Mouse (Mus musculus) thymus, postnatal 14 days (tissue): ENCODE measurements around the gene Dbp.
"Not testable (repeated sequence)": the region's sequence is repeated elsewhere in the genome, so short reads cannot be mapped to it uniquely, and the experiment has no call there.

Experiments used
- DNase-seq: peaks from one replicate; pipeline ENCODE4 v3.0.0; 2021

The Dbp gene

GRCm38 (mm10) chr7:45704730-45705442 is at the start of gene Dbp:
Dbp (plus strand) TSS chr7:45705088.
- peak; percentile 99 for DNase-seq

DNA sequence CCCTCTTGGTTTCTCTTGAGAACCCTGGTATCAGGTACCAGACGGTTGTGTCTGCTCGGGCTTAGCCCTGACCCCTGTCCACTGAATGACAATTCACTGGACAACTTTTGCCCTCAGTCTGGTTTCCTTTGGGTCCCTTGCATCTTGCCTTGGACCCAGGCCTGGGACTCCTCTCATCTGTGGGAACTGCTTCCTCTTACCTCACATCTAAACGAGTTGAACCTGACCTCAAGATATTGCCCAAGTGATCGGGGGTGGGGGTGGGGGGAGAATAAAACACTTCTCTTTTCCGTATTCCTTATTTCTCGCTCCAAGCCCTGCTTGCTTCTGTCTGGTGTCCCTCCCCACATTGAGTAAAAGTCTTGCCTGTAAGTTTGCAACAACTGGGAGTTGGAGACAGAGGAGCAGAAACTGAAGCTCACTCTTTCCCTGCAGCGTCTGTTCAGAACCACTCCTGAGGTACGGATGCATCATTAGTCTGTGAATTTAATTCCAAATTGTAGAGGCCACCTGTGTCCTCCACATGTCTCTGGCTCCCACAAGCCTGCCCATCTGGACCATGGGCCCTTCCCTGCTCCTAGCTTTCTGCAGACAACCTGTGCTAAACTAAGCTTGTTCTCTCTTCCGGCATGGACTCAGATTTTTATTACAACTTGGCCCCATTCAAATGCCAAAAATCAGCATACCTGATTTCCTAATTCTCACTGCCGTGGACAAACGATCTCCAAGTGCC is 44.0 kb upstream of the Dbp start:
- DNase-seq = no peak

GRCm38 (mm10) chr7:45661702-45662101 is 43.2 kb upstream of the Dbp start:
- not testable (repeated sequence) for DNase-seq

DNA sequence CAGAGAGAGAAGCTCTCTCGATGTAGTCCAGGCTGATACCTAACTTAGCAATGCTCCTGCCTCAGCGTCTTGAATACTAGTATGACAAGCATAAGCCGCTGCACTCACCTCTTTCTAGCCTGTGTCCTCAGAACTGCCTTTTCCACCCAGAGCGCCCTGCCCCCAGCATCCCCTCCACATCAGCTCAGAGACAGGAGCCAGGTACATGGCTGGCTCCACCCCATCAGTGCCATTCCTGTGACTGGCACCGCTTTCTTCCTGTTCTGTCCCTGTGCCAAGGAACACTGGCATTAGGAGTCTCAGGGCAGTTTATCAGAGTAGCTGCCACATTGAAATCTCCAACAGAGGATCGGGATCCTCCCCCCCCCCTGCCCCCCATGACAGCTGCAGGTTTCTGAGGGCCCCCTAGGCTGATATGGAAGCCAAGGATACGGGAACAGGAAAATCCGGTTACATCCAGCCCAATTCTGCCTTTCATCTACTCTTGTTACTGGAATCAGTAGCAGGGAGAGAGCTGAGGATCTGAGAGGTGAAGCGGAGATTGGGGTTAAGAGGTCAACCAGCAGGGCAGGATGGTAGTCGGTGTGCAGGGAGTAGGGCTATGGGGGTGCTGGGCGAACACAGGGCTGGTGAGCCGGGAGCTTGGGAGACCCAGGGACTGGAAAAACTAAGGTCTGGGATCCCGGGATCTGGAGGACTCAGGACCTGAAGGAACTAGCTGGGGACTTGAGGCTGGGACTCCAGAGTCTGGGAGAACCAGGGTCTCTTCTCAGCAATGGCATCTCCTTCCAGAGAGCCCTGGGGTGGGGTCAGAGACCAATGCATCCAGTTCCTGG is 39.4 kb upstream of the Dbp start:
- DNase-seq = no peak

DNA sequence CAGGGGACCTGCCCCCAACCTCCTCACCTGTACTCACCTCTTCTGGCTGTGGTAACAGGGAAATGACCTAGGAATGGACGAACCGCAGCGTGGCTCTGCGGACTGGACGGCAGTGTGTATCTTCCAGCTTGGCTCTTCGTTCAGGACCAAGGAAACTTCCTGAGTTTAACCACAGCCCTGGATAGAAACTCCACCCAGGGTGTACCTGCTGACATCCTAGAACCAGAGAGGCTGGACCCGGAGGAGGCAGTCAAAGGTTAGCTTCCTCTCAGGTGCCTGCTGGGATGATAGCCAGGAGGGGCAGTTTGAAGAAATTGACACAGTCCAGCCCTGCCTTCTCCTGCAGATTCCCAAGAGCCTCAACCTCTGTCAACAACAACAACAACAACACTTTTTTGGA is 38.7 kb upstream of the Dbp start, which contains the start of gene Fut2:
Gene Fut2 (minus strand): TSS at position 234 of the 400 bp plus-strand sequence.
- no peak for DNase-seq

DNA sequence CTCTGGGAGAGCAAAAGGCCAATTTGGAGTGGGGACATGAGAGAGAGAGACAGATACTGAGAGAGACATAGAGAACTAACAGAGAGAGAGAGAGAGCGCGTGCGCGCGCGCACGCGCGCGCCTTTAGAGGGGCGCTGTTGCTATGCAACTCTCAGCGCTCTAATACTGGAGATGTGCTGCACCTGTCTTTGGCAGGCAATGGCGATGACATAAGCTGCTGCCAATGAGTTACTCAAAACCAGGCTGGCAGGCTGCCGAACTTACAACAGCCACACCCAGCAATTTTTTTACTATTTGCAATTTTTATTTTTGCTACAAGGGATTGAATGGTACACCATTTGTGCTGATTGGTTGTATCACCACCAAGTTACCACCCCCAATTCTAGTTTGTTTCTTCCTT is 37.1 kb upstream of the Dbp start:
- no peak for DNase-seq

- DNase-seq = no peak
These were observed 36.0 kb upstream of the Dbp start for GRCm38 (mm10) chr7:45668921-45669320.

DNA sequence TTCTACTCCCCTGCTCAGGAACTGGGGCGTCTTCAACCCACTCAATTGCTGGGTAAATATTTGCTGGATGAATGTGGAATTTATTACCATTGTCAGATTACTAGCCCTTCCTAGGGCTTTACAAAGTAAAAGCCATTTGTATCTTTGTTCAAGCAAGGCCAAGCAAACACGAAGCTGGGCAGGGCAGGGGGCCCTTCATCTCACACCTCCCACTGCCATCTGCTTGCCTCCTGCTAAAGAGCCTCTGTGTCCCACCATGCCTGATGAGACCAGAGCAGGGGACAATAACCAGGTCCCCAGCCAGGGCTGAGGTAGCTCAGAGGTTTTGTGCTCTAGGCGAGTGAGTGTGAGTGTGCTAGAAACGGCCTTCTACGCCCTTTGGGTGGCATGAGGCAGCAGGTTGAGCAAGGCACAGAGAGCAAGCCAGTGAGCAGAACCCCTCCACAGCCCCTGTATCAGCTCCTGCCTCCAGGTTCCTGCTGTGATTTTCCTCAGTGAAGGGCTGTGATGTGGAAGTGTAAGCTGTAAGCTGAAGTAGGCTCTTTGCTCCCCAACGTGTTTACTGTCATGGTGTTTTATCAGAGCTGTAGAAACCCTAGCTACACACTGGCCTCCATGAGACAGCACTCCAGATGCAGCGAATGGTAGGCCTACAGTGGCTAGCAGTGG is 27.1 kb upstream of the Dbp start:
- no peak for DNase-seq

DNA sequence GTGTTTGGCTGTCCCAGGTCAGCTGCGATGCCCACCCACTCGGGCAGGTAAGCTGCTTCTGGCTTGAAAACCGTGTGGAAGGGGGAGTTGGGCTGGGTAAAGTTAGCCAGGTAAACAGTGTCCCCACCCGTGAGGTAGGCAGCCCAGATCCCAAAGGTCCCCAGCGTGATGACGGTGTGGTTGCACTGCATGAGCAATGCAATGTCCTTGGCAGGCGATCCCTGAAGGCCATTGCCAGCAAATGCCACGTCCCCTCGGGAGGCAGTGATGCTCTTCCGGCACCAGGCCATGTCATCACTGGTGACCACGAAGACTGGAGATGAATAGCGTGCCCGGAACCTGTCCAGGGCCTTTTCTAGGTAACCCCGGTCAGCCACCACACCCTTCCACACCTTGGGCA is 26.4 kb upstream of the Dbp start:
- no peak for DNase-seq

DNA sequence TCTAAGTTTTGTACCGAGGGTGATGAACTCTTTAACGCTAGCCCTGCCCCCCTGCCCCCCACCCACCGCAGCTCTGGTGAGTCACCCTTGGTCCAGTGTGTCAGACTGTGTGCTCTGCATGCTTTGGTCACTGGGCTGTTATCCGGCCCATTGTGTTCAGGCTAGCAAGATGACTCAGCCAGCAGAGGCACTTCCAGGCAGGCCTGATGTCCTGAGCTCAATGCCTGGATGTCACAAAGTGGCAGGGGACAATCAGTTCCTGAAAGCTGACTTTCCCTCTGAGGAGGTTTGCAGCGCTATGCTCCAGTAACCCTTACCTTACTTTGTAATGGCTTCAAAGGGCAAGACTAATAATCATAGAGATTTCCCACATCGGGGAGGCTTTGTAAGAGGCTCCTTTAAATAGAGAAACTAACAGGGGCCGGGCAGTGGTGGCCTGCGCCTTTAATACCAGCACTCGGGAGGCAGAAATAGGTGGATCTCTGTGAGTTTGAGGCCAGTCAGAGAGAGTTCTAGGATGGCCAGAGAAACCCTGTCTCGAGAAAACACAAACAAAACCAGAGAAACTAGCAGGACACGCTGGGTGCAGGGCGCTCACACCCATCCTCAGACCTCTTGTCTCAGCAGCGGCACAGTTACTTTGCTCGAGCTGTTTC is 24.8 kb upstream of the Dbp start:
- no peak for DNase-seq

DNA sequence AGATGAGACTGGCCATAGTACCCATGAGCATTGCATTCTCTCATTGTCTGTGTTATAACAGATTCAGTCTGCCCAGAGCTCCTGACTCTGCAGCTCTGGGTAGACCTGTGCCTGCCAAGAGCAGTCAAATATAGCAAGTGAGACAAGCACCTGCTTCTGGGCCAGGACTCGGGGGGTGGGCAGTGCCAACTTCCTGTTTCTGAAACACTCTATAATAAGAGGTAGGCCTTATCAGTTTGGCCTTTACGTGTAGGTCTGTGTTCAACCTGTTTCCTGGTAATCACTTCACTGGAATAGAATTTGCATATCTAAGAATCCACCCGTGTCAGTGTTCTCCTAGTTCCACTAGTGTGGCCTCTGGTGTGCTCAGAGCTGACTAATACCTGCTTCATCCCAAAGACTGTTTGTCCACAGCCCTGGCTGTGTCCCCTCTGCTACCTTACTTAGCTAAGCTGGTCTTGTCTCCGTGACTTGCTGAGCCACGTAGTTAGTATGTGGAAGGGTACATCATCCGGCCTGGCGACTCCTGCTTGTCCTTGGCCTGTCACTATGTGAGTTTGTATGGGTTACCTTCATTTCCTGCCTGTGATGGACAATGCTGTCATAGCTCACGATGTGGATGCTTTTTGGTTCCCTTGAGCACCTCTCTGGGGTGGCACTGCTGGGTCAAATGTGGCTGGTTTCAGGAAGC is 23.7 kb upstream of the Dbp start:
- DNase-seq = no peak

GRCm38 (mm10) chr7:45682144-45683126 is 22.5 kb upstream of the Dbp start:
- DNase-seq = peak; percentile 90

DNA sequence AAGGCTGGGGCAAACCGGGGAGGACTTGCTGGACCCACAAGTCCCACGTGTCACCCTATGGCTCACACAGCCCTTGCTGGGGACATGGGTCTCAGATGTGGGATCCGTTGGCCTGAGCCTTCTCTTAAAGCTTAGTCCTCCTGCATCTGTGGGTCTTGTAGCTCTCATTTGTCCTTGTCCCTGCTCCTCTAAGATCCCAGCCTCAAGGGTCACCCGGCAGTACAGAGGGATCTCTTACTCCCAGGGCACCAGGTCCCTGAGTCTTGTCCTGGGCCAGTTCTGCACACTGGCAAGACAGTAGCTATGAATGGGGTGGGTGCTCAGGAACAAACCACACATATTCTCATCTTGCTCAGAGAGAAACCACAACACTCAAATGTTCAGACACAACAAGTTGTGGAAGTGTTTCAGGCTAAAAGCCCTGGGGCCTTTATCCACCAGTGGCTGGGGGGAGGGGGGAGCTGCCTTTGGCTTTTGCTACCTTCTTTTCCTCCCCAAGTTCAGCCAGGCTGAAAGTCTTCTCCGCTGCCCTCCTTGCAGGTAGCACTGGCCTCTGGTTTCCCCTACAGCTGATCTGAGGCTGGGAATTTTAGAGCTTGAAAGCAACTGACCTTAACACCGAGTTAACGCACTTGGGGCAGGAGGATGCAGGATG is 21.4 kb upstream of the Dbp start, which contains the start of gene Ntn5:
Gene Ntn5 (plus strand): TSS at position 627 of the 655 bp plus-strand sequence.
- DNase-seq = peak; percentile 50

- DNase-seq = no peak
These were observed 19.1 kb upstream of the Dbp start for GRCm38 (mm10) chr7:45685811-45686210.

- no peak for DNase-seq
These were observed 18.0 kb upstream of the Dbp start for GRCm38 (mm10) chr7:45686841-45687240.

DNA sequence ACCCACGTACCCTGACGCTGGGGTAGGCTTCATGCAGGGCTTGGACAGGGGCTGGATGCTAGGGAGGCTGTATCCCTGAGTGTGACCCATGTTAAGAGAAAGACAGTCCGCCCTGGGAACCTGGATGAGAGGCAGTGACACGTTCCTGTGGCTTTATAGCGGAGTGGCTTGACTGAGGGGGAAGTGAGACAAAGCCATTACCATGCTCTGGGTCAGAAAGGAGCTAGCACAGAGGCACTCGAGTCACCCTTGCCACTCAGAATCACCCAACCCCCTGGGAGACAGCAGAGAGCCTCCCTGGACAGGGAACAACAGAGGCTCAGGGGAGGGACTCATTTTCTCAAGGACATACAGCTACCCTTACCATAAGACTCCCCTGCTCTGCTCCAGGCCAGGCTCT is 15.8 kb upstream of the Dbp start:
- DNase-seq = no peak

- DNase-seq = no peak
These were observed 15.1 kb upstream of the Dbp start for GRCm38 (mm10) chr7:45689800-45690199.

DNA sequence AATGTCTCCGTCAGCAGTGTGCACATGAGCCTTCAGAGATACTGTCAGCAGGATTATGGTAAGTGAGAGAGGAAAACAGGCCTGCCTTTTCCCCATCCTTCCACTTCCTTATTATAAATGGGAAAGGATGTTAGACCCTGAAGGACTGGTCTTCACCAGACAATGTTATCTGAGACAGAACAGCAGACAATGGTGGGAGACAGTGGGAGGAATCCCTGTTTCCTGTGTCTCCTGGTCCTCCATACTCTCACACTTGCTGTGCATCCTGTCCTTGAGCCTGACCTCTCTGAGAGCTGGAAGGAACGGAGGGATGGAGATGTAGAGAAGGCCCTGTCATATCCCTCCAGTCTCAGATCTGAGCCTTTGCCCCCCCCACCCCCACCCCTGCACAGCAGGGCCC is 12.5 kb upstream of the Dbp start:
- no peak for DNase-seq

- DNase-seq = no peak
These were observed 10.8 kb upstream of the Dbp start, which contains the start of gene Sec1 for GRCm38 (mm10) chr7:45693921-45694591. Sec1 (minus strand) TSS chr7:45694402.
